Mouse (Mus musculus) yolk sac, embryonic 10.5 days (tissue): Measurements from ENCODE around the gene Lpin1.

Experiments used
- DNase-seq: peaks from one replicate; pipeline ENCODE4 v3.0.0-alpha.2; 2017; ENCODE audit warnings: low spot score

Lpin1 gene

GRCm38 (mm10) chr12:16570371-16571060 lies 40.2 kb downstream of the Lpin1 start:
- no peak for DNase-seq

GRCm38 (mm10) chr12:16568936-16569650 lies 41.7 kb downstream of the Lpin1 start:
- no peak for DNase-seq

GRCm38 (mm10) chr12:16568496-16568895 lies 42.3 kb downstream of the Lpin1 start:
- DNase-seq, result peak; percentile 44

GRCm38 (mm10) chr12:16568090-16568489 lies 42.7 kb downstream of the Lpin1 start:
- DNase-seq, result no peak

GRCm38 (mm10) chr12:16563427-16563826 lies 47.3 kb downstream of the Lpin1 start:
- no peak for DNase-seq

- no peak for DNase-seq
Observed at GRCm38 (mm10) chr12:16562647-16563046, 48.1 kb downstream of the Lpin1 start.

- no peak for DNase-seq
Observed at GRCm38 (mm10) chr12:16562181-16562580, 48.6 kb downstream of the Lpin1 start.

GRCm38 (mm10) chr12:16557271-16557670 lies 53.5 kb downstream of the Lpin1 start:
- DNase-seq, result no peak

- no peak for DNase-seq
Observed at GRCm38 (mm10) chr12:16554171-16554570, 56.6 kb downstream of the Lpin1 start.

GRCm38 (mm10) chr12:16552108-16552771 lies 58.5 kb downstream of the Lpin1 start:
- no peak for DNase-seq

- DNase-seq, result no peak
Observed at GRCm38 (mm10) chr12:16550983-16551454, 59.7 kb downstream of the Lpin1 start.

GRCm38 (mm10) chr12:16548824-16549375 lies 61.9 kb downstream of the Lpin1 start:
- DNase-seq, result no peak

- DNase-seq, result no peak
Observed at GRCm38 (mm10) chr12:16541606-16542005, 69.2 kb downstream of the Lpin1 start.

GRCm38 (mm10) chr12:16540712-16541111 lies 70.1 kb downstream of the Lpin1 start:
- no peak for DNase-seq

GRCm38 (mm10) chr12:16539965-16540661 lies 70.7 kb downstream of the Lpin1 start:
- no peak for DNase-seq

GRCm38 (mm10) chr12:16533331-16533828 lies 77.4 kb downstream of the Lpin1 start:
- DNase-seq, result peak; percentile 36

GRCm38 (mm10) chr12:16532860-16533230 lies 77.9 kb downstream of the Lpin1 start:
- no peak for DNase-seq

GRCm38 (mm10) chr12:16531956-16532859 lies 78.6 kb downstream of the Lpin1 start:
- DNase-seq, result no peak

GRCm38 (mm10) chr12:16528650-16529049 lies 82.1 kb downstream of the Lpin1 start:
- DNase-seq, result no peak

GRCm38 (mm10) chr12:16527941-16528340 lies 82.8 kb downstream of the Lpin1 start:
- no peak for DNase-seq

GRCm38 (mm10) chr12:16526862-16527261 lies 83.9 kb downstream of the Lpin1 start:
- no peak for DNase-seq
